Mouse (Mus musculus) stomach, embryonic 14.5 days (tissue): ENCODE measurements at regions not wholly inside any gene's neighbourhood (a gene's known extent, or its start where the extent isn't known, plus 50 kb on each side); places are given as distances from the start of the nearest gene placed in this dataset.
"Not testable (repeated sequence)": the region's sequence is repeated elsewhere in the genome, so short reads cannot be mapped to it uniquely, and the experiment has no call there.

Source experiments
- ATAC-seq: fragments of 200-750 bp; cut with Nextera tagmentation; 2 replicates; pipeline ENCODE4 v1.8.0; 2017; ENCODE audit warnings: low read depth, moderate TSS enrichment; ENCODE audit not compliant: insufficient number of reproducible peaks, insufficient read depth, low FRiP score
- H3K27ac ChIP-seq: fragments of 300-500 bp; sonication (generic); 2 replicates; pipeline ENCODE4 v1.5.1; 2014; ENCODE audit warnings: mild to moderate bottlenecking, low read length, moderate library complexity, mixed read lengths
- H3K27me3 ChIP-seq: fragments of 300-500 bp; sonication (generic); 2 replicates; pipeline ENCODE4 v1.6.1; 2014; ENCODE audit warnings: low read length, control low read depth, mixed read lengths; ENCODE audit not compliant: control insufficient read depth, insufficient read depth
- H3K36me3 ChIP-seq: fragments of 300-500 bp; sonication (generic); 2 replicates; pipeline ENCODE4 v1.6.1; 2014; ENCODE audit warnings: mild to moderate bottlenecking, control low read depth, low read length, moderate library complexity, mixed read lengths; ENCODE audit not compliant: control insufficient read depth, insufficient read depth
- H3K4me1 ChIP-seq: fragments of 300-500 bp; sonication (generic); 2 replicates; pipeline ENCODE4 v1.6.1; 2014; ENCODE audit warnings: low read length, control low read depth, mixed read lengths; ENCODE audit not compliant: control insufficient read depth, insufficient read depth
- H3K4me2 ChIP-seq: fragments of 300-500 bp; sonication (generic); replicated peaks from 2 replicates; pipeline ENCODE4 v1.6.1; 2014; ENCODE audit warnings: low read depth, low read length, control low read depth
- H3K4me3 ChIP-seq: fragments of 300-500 bp; sonication (generic); 2 replicates; pipeline ENCODE4 v1.5.1; 2014; ENCODE audit warnings: low read depth, low read length, control low read depth
- H3K9ac ChIP-seq: fragments of 300-500 bp; sonication (generic); replicated peaks from 2 replicates; pipeline ENCODE4 v1.6.1; 2014; ENCODE audit warnings: low read depth, mild to moderate bottlenecking, control low read depth, low read length, moderate library complexity, mixed read lengths
- H3K9me3 ChIP-seq: fragments of 300-500 bp; sonication (generic); 2 replicates; pipeline ENCODE4 v1.6.1; 2016; ENCODE audit warnings: low read depth, low read length, control low read depth; ENCODE audit not compliant: control insufficient read depth
- WGBS: fragments of 180-500 bp; shearing (Covaris S2); extraction: QIAGEN DNeasy Blood & Tissue Kit; methylation state at CpG from one replicate; pipeline ENCODE4 v1.1.7; 2014; 5-methylcytosine and 5-hydroxymethylcytosine counted together

DNA sequence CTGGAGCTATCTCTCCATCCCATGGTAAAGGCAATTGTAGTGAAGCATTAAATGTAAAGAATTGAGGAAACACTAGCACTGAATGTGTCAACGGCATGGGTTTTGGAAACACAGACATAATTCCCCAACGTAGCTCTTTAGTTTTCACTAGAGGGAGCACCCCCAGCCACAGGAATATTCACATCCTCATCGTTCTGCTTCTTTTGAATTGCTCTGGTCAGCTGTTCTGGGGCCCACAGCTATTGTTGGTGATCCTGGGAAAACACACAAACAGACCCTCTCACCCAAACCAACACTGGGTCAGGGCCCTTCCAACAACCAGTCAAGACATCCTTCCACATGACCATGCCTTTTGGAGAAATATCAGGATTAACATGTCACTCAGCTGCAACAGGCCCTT is 119.7 kb downstream of the Impg2 start:
- H3K27me3 ChIP-seq, H3K4me1 ChIP-seq, ATAC-seq, H3K4me3 ChIP-seq, H3K9me3 ChIP-seq, H3K4me2 ChIP-seq, H3K27ac ChIP-seq, H3K9ac ChIP-seq, H3K36me3 ChIP-seq: not testable (repeated sequence)
- WGBS, result 86% methylated on average over 3 of the region's 3 CpGs

DNA sequence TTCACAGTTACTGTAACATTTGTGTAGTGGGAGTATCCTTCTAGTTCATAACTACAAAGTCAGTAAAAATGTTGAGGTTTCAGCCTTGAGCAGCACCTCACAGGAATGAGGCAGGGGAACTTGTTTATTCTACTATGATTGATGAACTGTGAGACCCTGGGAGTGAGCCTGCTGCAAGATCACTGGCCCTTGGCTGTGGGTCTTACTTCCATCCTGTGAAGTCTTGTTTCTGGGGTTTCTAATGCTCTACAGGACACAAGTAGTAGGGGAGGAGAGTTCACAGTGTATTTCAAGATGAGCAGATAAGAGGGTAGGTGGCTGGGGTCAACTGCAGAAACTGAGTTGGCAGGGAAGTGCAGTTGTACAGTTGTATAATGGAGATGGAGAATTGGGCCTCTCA is 128.3 kb upstream of the Abi3bp start:
- 0 out of 2 replicates have a peak, but pooled peaks cover 5% of the 10 kb centered on the region for H3K4me1 ChIP-seq
- no peaks in the 10 kb centered on the region for H3K36me3 ChIP-seq
- H3K9me3 ChIP-seq, result no peaks in the 10 kb centered on the region
- no peaks in the 10 kb centered on the region for H3K27me3 ChIP-seq
- no peak overlapping the region for H3K9ac ChIP-seq
- H3K27ac ChIP-seq, result no peak overlapping the region
- H3K4me3 ChIP-seq, result no peak overlapping the region
- no peak overlapping the region for H3K4me2 ChIP-seq
- no peak for ATAC-seq

DNA sequence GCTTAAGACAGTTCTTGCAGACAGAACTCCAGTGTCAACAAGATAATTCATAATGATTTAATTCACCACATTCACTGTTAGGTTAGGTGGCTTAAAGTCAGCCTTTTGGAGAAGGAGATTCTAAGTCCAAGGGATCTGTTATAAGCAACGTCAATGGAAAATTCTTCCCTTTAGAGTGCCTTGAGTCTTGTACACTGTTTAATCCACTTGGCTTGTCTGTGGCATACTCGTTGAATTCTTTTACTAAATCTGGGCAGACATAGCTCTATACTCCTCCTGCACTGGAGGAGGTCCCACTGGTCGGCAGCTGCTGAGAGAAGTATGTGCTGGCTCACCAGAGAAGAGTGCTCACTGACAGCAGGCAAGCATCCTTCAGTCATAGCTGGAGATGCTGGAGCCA is 124.8 kb upstream of the Abi3bp start:
- Histone ChIP-seq H3K27me3 (no peaks in the 10 kb centered on the region), H3K4me3 (no peak overlapping the region), H3K4me1 (0 out of 2 replicates have a peak, but pooled peaks cover 5% of the 10 kb centered on the region), H3K9ac (no peak overlapping the region), H3K9me3 (no peaks in the 10 kb centered on the region), H3K27ac (peak overlapping the region; percentile 35), H3K36me3 (no peaks in the 10 kb centered on the region), H3K4me2 (no peak overlapping the region)
- ATAC-seq, result peak; percentile 72; the same call in 1 of the 2 replicates
- 34% methylated on average over 3 of the region's 3 CpGs for WGBS

DNA sequence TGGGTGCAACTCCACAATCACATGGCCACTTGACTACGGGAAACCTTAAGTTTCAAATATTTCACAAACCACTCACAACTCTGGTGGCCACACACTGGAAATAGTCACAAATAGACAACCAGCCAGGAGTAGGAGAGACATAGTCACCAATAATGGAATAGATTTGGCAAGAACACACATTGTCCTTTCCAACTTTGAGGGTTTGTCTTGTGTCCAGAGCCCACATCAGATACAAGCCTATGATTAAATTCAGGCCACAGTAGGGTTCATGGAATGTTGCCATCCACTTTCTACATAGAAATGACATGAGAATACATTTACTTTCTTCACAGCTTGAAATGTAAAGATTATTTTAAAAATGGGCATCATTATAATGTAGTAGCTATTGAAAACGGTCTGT is 118.6 kb upstream of the Abi3bp start:
- no peaks in the 10 kb centered on the region for H3K36me3 ChIP-seq
- H3K4me3 ChIP-seq, result no peak overlapping the region
- no peaks in the 10 kb centered on the region for H3K4me1 ChIP-seq
- 92% methylated on average over 2 of the region's 2 CpGs for WGBS
- no peak overlapping the region for H3K27ac ChIP-seq
- no peak overlapping the region for H3K9ac ChIP-seq
- H3K27me3 ChIP-seq, result no peaks in the 10 kb centered on the region
- no peak for ATAC-seq
- no peaks in the 10 kb centered on the region for H3K9me3 ChIP-seq
- no peak overlapping the region for H3K4me2 ChIP-seq

DNA sequence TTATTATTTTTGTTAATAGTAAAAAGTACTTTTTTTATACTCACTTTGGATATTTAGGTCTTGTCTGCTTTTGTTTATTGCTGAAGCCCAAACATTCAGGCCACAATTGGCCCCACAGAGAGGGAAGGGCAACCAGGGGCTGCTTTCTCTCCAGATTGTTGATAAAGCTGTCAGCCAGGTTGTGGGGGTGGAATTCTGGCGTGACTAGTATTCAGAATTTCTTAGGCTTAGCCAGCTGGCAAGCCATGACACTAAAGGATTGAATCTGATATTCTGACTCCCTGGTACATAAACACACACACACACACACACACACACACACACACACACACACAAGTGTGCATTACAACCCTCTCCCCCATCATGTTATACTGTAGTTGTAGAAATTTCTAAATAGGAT is 116.7 kb upstream of the Abi3bp start:
- Histone ChIP-seq H3K27me3 (no peaks in the 10 kb centered on the region), H3K9ac (no peak overlapping the region), H3K4me2 (no peak overlapping the region), H3K9me3 (peaks cover 5% of the 10 kb centered on the region; the same call in 1 of the 2 replicates), H3K4me1 (no peaks in the 10 kb centered on the region), H3K36me3 (no peaks in the 10 kb centered on the region), H3K4me3 (no peak overlapping the region), H3K27ac (no peak overlapping the region)
- 12% methylated on average over 1 of the region's 1 CpGs for WGBS
- ATAC-seq, result no peak

DNA sequence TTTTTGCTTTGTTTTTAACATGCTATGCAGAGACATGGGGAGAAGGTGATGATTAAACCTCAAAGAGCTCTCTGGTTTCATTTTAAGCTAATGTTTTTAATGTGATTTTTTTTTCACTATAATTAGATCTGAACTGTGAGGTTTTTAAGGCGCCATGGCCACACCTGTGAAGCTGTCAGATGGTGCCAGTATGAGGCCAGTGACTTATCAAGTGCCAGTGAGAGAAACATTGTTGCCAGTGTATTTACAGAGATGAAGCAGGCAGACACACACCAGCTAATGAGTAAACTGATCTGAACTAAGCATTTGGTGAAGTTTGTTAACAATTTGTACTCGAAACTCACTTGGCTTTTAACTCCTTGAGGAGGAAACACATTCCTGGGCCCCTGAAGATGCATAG is 99.3 kb upstream of the Abi3bp start:
- no peak overlapping the region for H3K27ac ChIP-seq
- H3K9ac ChIP-seq, result no peak overlapping the region
- H3K9me3 ChIP-seq, result no peaks in the 10 kb centered on the region
- no peak overlapping the region for H3K4me3 ChIP-seq
- H3K36me3 ChIP-seq, result no peaks in the 10 kb centered on the region
- no peaks in the 10 kb centered on the region for H3K4me1 ChIP-seq
- H3K4me2 ChIP-seq, result no peak overlapping the region
- H3K27me3 ChIP-seq, result no peaks in the 10 kb centered on the region
- ATAC-seq, result no peak
- WGBS, result 69% methylated on average over 2 of the region's 2 CpGs

DNA sequence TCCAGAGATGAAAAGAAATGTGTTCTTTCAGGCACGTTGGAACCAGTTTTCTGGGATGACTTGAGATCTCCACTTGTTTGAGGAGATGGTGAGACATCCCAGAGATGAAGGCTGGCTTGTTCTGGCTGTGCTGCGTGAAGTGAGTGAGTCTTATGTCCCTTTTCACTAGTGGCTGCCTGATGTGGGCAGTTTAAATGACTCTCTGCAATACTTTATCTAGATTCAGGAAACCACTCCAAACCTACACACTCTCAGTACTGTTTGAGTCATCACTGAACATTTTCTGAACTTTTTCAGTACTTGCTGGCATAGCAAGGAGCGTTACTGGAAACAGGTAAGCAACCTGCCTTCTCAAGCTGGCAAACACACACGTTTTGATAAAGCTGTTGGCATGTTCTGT is 97.0 kb upstream of the Abi3bp start:
- H3K27ac ChIP-seq, result no peak overlapping the region
- no peaks in the 10 kb centered on the region for H3K4me1 ChIP-seq
- no peak for ATAC-seq
- no peak overlapping the region for H3K9ac ChIP-seq
- H3K4me2 ChIP-seq, result no peak overlapping the region
- H3K9me3 ChIP-seq, result no peaks in the 10 kb centered on the region
- no peak overlapping the region for H3K4me3 ChIP-seq
- H3K27me3 ChIP-seq, result no peaks in the 10 kb centered on the region
- WGBS, result 67% methylated on average over 4 of the region's 4 CpGs
- no peaks in the 10 kb centered on the region for H3K36me3 ChIP-seq

DNA sequence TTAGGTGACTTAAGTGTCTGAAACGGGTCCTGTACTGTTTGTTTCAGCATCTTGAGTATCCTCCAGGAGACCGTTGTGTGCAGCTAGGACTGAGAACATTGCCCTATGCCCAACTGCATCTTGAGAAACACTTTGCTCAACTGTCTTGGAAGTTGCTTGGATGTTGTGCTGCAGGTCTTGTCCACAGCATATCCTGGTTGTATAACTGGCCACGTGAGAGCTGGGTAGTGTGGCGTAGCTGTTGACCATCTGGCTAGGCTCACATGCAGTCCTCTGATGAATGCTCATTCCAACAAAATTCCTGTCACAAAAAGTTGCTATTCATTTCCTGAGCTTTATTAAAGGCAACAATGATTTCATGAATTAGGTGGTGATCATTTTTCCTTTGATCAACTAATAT is 91.1 kb upstream of the Abi3bp start:
- H3K27ac ChIP-seq, result no peak overlapping the region
- WGBS, result 77% methylated on average over 4 of the region's 4 CpGs
- H3K9ac ChIP-seq, result no peak overlapping the region
- no peaks in the 10 kb centered on the region for H3K9me3 ChIP-seq
- H3K36me3 ChIP-seq, result no peaks in the 10 kb centered on the region
- H3K4me2 ChIP-seq, result no peak overlapping the region
- H3K4me3 ChIP-seq, result no peak overlapping the region
- H3K4me1 ChIP-seq, result no peaks in the 10 kb centered on the region
- H3K27me3 ChIP-seq, result no peaks in the 10 kb centered on the region
- ATAC-seq, result no peak

DNA sequence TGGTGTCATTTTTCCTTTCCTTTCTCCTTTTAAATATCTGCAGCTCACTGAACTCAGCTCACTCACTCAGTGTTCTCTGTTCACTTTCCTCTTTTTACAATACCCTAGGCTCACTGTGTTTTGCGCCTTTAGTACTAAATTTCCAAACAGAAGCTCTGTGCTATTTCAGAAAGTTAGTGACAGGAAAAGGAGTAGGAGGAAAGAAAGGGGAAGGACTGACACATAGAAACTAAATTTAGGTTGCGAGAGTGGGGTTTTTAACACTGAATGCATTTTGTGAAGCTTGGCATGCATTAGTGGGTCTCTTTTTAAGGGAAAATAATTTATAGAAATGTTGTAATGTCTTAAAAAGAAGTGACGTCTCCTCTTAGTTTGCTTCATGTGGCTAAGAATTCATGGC is 84.8 kb upstream of the Abi3bp start:
- 82% methylated on average over 3 of the region's 3 CpGs for WGBS

More for the DNA sequence above, 84.8 kb upstream of the Abi3bp start:
- Histone ChIP-seq H3K9ac (no peak overlapping the region), H3K4me2 (no peak overlapping the region), H3K27me3 (no peaks in the 10 kb centered on the region), H3K4me1 (no peaks in the 10 kb centered on the region), H3K4me3 (no peak overlapping the region), H3K27ac (no peak overlapping the region), H3K36me3 (no peaks in the 10 kb centered on the region), H3K9me3 (no peaks in the 10 kb centered on the region)
- ATAC-seq, result no peak
